8 mouse cellular contexts compared by ENCODE assay signal in genomic region chr12:8320084-8320713, GRCm38 (mm10). TPM values are rescaled to one million over a fixed set of nuclear protein-coding genes. Genes with fewer than 3 reads are reported as not detected.
DNase-seq lines count a peak whose midpoint lies in the region; ATAC-seq and TF ChIP-seq lines count a peak whose summit lies in the region.

No protein-coding gene starts in this region.

- H3K36me3 ChIP-seq in heart, embryonic 10.5 days, result peaks cover 67% of the 10 kb centered on the region
- peaks cover 62% of the 10 kb centered on the region for H3K36me3 ChIP-seq in intestine, postnatal 0 days (ENCODE audit: control insufficient read depth, insufficient read depth)
- H3K36me3 ChIP-seq in midbrain, embryonic 14.5 days (ENCODE audit: control insufficient read depth, insufficient read depth, low read length), result peaks cover 31% of the 10 kb centered on the region

- no peak overlapping the region for H3K4me2 ChIP-seq in intestine, postnatal 0 days (replicated peaks; ENCODE audit: low read depth)
- no peak overlapping the region for H3K4me2 ChIP-seq in midbrain, embryonic 14.5 days (ENCODE audit: low read length)

- no peaks in the 10 kb centered on the region for H3K9me3 ChIP-seq in heart, embryonic 10.5 days
- H3K9me3 ChIP-seq in intestine, postnatal 0 days (ENCODE audit: control insufficient read depth), result no peaks in the 10 kb centered on the region
- H3K9me3 ChIP-seq in midbrain, embryonic 14.5 days (ENCODE audit: control insufficient read depth, low read length), result no peaks in the 10 kb centered on the region

- DNase-seq in heart, adult 11 months, result peak; percentile 98
- no peak for DNase-seq in heart, embryonic 10.5 days (ENCODE audit: low spot score)
- peak; percentile 87 to 92 for DNase-seq in cerebellum, postnatal 25 days
- DNase-seq in gastrocnemius, adult 8-10 months (ENCODE audit: low spot score in 2 of 2), result peak; percentile 64 to 69
- peak; percentile 83 for DNase-seq in left cerebral cortex, postnatal 4 days
- peak; percentile 82 for DNase-seq in midbrain, embryonic 14.5 days
- peak; percentile 56 to 77 for DNase-seq in spleen, adult 18-20 months

- H3K9ac ChIP-seq in intestine, postnatal 0 days (ENCODE audit: low read depth, low read length), result no peak overlapping the region
- H3K9ac ChIP-seq in midbrain, embryonic 14.5 days (replicated peaks; ENCODE audit: low read length), result no peak overlapping the region

- 0 out of 2 replicates have a peak, but pooled peaks cover 3% of the 10 kb centered on the region for H3K4me1 ChIP-seq in heart, embryonic 10.5 days
- no peaks in the 10 kb centered on the region for H3K4me1 ChIP-seq in intestine, postnatal 0 days (replicated peaks; ENCODE audit: control insufficient read depth, insufficient read depth, low read length)
- no peaks in the 10 kb centered on the region for H3K4me1 ChIP-seq in midbrain, embryonic 14.5 days (ENCODE audit: control insufficient read depth, insufficient read depth, low read length)

- no peaks in the 10 kb centered on the region for H3K27me3 ChIP-seq in heart, embryonic 10.5 days (ENCODE audit: insufficient read depth, poor library complexity, severe bottlenecking)
- no peaks in the 10 kb centered on the region for H3K27me3 ChIP-seq in intestine, postnatal 0 days (replicated peaks; ENCODE audit: control insufficient read depth, insufficient read depth, low read length)
- H3K27me3 ChIP-seq in midbrain, embryonic 14.5 days (ENCODE audit: control insufficient read depth, insufficient read depth, low read length), result no peaks in the 10 kb centered on the region

- H3K27ac ChIP-seq in heart, embryonic 10.5 days, result no peak overlapping the region
- H3K27ac ChIP-seq in intestine, postnatal 0 days (ENCODE audit: low read depth, low read length), result no peak overlapping the region
- no peak overlapping the region for H3K27ac ChIP-seq in midbrain, embryonic 14.5 days (replicated peaks; ENCODE audit: low read depth, low read length)

- no peak overlapping the region for H3K4me3 ChIP-seq in heart, embryonic 10.5 days
- no peak overlapping the region for H3K4me3 ChIP-seq in intestine, postnatal 0 days (ENCODE audit: low read depth, low read length)
- H3K4me3 ChIP-seq in midbrain, embryonic 14.5 days (replicated peaks; ENCODE audit: low read depth, low read length), result no peak overlapping the region

- WGBS in heart, embryonic 10.5 days, result 37% methylated on average over 5 of the region's 5 CpGs
- WGBS in intestine, postnatal 0 days, result 42% methylated on average over 5 of the region's 5 CpGs
- 42% methylated on average over 5 of the region's 5 CpGs for WGBS in midbrain, embryonic 14.5 days

- ATAC-seq in intestine, postnatal 0 days, result peak; percentile 48; the same call in 1 of the 2 replicates
- ATAC-seq in midbrain, embryonic 14.5 days (ENCODE audit: low FRiP score, low TSS enrichment), result peak; percentile 31; the same call in 1 of the 2 replicates

- TF ChIP-seq CTCF in intestine, postnatal 0 days (IDR thresholded peaks at IDR 0.05; ENCODE audit: low read depth), result peak; percentile 96

- intact Hi-C loops in left cerebral cortex, postnatal 4 days (cut with DNase I), result no loop called here

RNA-seq across cellular contexts. Expression of gene Hs1bp3, which starts 7.0 kb away (rescaled TPM):
- polyA plus RNA-seq in heart, embryonic 10.5 days (2016; fragmentation: Nextera tagmentation; extraction: Ambion mirVana), result 15.2 and 19.8 TPM in 2 replicates
- total RNA-seq in gastrocnemius, adult 8-10 months (2022), result 1 to 10 TPM; 4.3 to 8.4 (median 5.4) TPM
- 20.5 and 22.2 TPM in 2 replicates for polyA plus RNA-seq in intestine, postnatal 0 days (2015; fragmentation: Nextera tagmentation; extraction: Ambion mirVana)
- 10 to 100 TPM; 10.3 to 11.0 TPM for total RNA-seq in left cerebral cortex, postnatal 4 days (2021)
- 6.7 and 7.0 TPM in 2 replicates for polyA plus RNA-seq in midbrain, embryonic 14.5 days (2014; fragmentation: Nextera tagmentation; extraction: Ambion mirVana)

RNA-seq across cellular contexts. Expression of gene Gdf7, which starts 18.4 kb away (rescaled TPM):
- polyA plus RNA-seq in heart, embryonic 10.5 days (2016; fragmentation: Nextera tagmentation; extraction: Ambion mirVana), result 0.10 and 0.13 TPM in 2 replicates
- not detected for total RNA-seq in gastrocnemius, adult 8-10 months (2022)
- polyA plus RNA-seq in intestine, postnatal 0 days (2015; fragmentation: Nextera tagmentation; extraction: Ambion mirVana), result not detected in 2 replicates
- total RNA-seq in left cerebral cortex, postnatal 4 days (2021), result not detected
- polyA plus RNA-seq in midbrain, embryonic 14.5 days (2014; fragmentation: Nextera tagmentation; extraction: Ambion mirVana), result 0.25 TPM in 1 of 2 replicates, not detected in the other
